Mouse (Mus musculus): Measurements from ENCODE around the gene Ubl7.
A peak's percentile ranks its signal among the peaks of the same experiment; 100 is the strongest.

The Ubl7 gene

DNA sequence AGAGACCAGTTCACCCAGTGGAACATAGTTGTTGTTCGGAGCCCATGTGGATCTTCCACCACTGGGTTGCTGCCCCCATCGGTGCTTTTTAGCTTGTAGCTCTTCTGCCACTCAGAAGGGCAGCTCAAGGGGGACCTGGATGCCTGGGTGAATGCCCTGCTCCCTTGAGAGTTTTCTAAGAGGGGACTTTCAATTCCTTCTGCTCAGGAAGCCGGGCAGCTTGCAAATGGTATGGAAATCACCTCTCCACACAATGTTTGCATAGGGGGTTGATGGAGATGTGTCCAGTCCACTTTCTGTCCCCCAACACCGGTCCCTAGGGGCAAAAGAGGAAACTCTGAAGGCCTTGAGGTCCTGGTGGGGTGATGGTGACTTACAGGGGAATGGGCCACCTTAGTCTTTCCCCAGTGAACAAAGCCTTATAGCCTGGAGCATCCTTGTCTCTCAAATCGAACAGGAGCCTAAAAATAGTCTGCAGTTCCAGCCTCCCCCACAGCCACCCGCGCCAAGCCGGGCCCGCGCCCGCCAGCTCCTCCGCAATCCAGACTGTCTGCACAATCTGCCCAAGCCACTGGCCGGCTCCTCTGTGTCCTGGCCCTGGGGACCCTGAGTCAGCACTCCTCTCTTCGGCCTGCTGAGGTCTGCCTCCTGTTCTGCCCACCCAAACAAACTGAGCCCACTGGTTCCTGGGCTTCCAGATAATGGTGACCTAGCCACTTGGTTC is 56.6 kb downstream of the Ubl7 start:
- peak in 1 of 2 experiments; percentile 57 for DNase-seq (ENCODE audit: low spot score in 2 of 2)

GRCm38 (mm10) chr9:57968166-57968771 is 57.5 kb downstream of the Ubl7 start:
- no peak for DNase-seq (ENCODE audit: low spot score in 2 of 2)

GRCm38 (mm10) chr9:57968783-57969542 is 58.2 kb downstream of the Ubl7 start:
- DNase-seq (ENCODE audit: low spot score in 2 of 2), result no peak

DNA sequence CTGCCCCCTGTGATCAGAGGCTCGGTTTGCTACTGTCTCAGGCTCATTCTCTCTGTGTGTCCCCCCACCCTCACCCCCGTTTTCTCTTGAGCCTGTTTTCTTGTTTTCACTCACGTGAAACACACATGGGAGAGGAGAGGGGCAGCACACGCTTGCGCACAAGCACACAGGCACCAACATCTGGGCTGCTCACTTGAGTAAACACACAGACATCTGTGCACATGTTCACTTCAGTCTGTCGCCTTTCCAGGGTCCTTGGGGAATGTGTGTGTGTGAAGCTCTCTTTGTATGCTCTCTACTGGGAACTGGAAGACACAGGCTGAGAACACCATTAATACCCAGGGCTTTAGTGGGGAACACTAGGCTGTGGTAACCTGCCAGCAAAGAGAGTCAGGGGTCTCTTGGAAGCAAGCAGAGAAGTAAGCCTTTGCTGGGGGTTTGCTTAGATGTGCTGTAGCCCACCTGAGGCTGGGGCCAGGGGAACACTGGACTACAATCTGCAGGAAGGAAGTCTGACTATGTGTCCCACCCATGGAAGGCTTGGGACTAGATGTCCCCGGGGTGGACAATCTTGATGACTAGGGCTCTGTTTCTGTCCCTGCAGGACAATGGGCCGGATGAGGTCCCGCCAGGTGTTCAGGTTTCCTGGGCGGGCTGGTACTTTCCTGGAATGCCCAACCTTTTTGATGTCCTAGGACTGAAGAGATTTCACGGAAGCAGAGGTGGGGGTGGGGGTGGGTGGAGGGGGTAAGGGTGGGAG is 59.1 kb downstream of the Ubl7 start:
- DNase-seq (ENCODE audit: low spot score in 2 of 2), result no peak

DNA sequence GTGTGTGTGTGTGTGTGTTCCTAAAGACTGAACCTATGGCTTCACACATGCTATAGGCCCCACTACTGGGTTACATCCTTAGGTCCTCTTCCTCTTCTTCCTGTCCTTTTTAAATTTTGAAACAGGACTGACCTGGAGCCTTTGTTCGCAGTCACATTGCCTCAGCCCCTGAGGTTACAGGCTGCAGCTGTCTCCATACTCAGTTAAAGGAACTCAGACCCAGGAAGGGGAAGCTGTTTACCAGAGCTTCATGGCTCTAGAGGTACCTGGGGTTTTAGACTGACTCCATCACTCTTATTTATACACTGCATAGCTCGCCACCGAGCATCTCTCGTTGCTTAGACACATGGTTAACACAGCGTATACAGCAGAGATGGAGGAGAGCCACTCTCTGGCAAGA is 60.6 kb downstream of the Ubl7 start:
- DNase-seq (ENCODE audit: low spot score in 2 of 2), result no peak

DNA sequence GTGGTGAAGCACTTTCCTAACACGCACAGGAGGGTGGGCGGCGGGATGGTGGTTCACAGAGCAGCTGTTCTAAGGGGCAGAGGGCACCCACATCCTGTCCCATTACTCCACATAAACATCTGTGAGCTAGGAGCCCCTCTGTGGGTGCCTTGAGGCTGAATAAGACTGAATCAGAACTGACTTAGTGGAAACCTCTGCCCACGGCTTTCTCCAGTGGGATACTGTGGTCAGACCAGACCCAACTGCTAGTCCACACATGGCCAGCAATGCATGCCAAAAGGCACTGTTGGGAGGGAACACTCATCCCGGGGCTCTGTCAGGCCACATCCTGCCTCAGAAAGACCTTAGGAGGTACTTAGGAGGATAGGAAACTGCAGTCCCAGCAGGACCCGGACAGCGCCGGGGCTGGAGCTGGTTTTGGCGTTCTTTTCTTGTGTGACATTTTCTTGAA is 61.4 kb downstream of the Ubl7 start:
- DNase-seq (ENCODE audit: low spot score in 2 of 2), result no peak

DNA sequence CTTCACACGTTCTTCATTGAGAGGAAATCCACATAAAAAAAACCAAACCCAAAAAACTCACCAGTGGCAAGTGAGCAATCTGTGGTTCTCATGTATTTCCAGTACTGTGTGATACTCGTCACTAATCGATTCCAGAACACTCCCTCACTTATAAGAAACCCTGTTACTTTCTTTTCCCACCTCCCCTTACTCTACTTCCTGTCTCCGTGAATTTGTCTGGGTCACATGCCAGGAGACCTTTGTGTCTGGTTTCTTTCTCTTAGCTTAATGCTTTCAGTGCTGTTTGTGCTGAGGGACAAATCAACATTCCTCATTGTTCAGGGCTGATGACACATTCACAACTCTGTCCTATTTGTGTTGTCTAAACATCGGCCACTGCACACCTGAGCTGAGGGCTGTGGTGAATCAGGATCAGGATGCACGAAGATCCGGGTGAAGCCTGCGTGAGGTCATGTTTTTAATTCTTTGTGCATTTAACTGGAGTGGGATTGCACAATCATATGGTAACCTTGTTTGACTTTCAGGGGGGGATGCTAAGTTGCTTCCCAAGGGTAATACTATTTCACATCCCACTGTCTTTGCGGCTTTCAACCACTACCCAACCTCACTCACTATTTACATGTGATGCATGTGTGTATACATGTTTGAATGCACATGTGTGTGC is 62.1 kb downstream of the Ubl7 start:
- no peak for DNase-seq (ENCODE audit: low spot score in 2 of 2)

GRCm38 (mm10) chr9:57973440-57974066 is 62.8 kb downstream of the Ubl7 start:
- DNase-seq (ENCODE audit: low spot score in 2 of 2), result no peak

DNA sequence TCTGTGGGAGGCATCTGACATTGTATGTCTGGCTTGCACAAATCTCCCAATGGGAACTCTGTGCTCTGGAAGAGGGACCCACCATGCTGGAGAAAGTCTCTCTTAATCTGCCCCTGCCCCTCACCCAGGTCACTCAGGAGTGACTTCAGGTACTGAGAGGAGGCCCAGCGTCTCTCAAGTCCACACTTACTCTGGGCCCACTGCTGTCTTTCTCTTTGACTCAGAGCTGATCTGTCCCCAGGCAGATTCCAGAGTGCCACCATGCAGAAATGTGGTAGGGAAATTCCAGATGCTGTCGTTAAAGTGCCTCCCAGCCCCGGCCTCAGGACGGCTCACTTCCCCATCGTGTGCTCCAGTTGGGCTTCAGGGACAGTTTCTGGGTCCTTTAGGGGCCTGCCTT is 63.4 kb downstream of the Ubl7 start:
- DNase-seq (ENCODE audit: low spot score in 2 of 2), result no peak

- no peak for DNase-seq (ENCODE audit: low spot score in 2 of 2)
Measured at GRCm38 (mm10) chr9:57975200-57975821, 64.5 kb downstream of the Ubl7 start.

GRCm38 (mm10) chr9:57978025-57978424 is 67.2 kb downstream of the Ubl7 start:
- no peak for DNase-seq (ENCODE audit: low spot score in 2 of 2)

DNA sequence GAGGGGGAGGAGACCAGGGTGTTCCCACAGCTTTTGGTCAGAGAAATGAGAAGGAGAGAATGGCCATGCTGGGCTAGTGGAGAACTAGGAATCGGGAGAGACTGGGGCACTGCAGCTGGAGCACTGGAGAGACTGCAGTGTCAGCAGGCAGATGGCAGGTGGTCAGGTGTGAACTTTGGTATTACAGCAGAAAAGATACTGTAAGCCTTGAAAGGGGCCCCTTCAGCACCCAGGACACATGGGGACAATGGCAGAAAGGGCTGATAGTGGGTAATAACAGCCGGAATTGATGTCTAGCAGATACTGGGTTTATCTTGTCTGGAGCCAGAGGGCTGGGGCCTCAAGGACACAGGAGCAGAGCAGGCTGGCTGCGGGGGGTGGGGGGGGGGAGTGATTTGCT is 68.1 kb downstream of the Ubl7 start:
- no peak for DNase-seq (ENCODE audit: low spot score in 2 of 2)
